Mouse (Mus musculus): ENCODE results near the gene Gm5426. TPM values are rescaled to one million over a fixed set of nuclear protein-coding genes. Genes with fewer than 3 reads are reported as not detected.

The Gm5426 gene
- polyA plus RNA-seq, 1 experiment = not detected

DNA sequence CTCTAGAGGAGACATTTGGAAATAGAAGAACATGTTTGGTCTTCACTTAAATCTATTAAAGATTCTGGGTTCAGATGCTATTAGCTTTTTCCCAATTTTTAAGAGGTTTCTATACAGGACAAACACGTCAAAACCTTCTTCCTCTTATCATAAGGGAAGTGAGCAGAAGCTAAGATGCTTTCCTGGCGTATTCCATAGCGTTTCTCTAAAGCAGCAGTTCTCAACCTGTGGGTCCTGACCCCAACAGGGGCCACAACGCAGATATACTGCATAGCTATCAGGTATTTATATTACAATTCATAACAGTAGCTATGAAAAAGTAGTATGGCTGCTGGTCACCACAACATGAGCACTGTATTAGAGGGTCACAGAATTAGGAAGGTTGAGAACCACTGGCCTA is 27.4 kb downstream of the Gm5426 start:
- Histone ChIP-seq H3K4me3 (replicated peaks) (no peak overlapping the region), H3K4me1 (peaks cover 10% of the 10 kb centered on the region), H3K9me3 (peaks cover 11% of the 10 kb centered on the region; the same call in 1 of the 2 replicates), H3K27me3 (replicated peaks) (no peaks in the 10 kb centered on the region), H3K36me3 (replicated peaks; ENCODE audit: low read length) (no peaks in the 10 kb centered on the region)
- TF ChIP-seq GATA1 (IDR thresholded peaks at IDR 0.05; ENCODE audit: borderline replicate concordance, low read length) (no peak), FLI1 (IDR thresholded peaks at IDR 0.05; ENCODE audit: low read length) (no peak)

- Histone ChIP-seq H3K9me3 (peaks cover 11% of the 10 kb centered on the region; the same call in 1 of the 2 replicates), H3K27me3 (replicated peaks) (no peaks in the 10 kb centered on the region), H3K4me1 (peaks cover 10% of the 10 kb centered on the region), H3K4me3 (replicated peaks) (no peak overlapping the region), H3K36me3 (replicated peaks; ENCODE audit: low read length) (no peaks in the 10 kb centered on the region)
- no peak for TF ChIP-seq GATA1 (IDR thresholded peaks at IDR 0.05; ENCODE audit: borderline replicate concordance, low read length)
- no peak for TF ChIP-seq FLI1 (IDR thresholded peaks at IDR 0.05; ENCODE audit: low read length)
These were observed 28.9 kb downstream of the Gm5426 start for GRCm38 (mm10) chr10:96165260-96165659.

GRCm38 (mm10) chr10:96168998-96169397 is 32.6 kb downstream of the Gm5426 start:
- Histone ChIP-seq H3K27me3 (replicated peaks) (no peaks in the 10 kb centered on the region), H3K4me1 (peaks cover 4% of the 10 kb centered on the region), H3K36me3 (replicated peaks; ENCODE audit: low read length) (no peaks in the 10 kb centered on the region), H3K9me3 (no peaks in the 10 kb centered on the region), H3K4me3 (replicated peaks) (no peak overlapping the region)
- no peak for TF ChIP-seq FLI1 (IDR thresholded peaks at IDR 0.05; ENCODE audit: low read length)
- TF ChIP-seq GATA1 (IDR thresholded peaks at IDR 0.05; ENCODE audit: borderline replicate concordance, low read length) = no peak

- Histone ChIP-seq H3K4me1 (peaks cover 12% of the 10 kb centered on the region), H3K27me3 (replicated peaks) (no peaks in the 10 kb centered on the region), H3K4me3 (replicated peaks) (no peak overlapping the region), H3K36me3 (replicated peaks; ENCODE audit: low read length) (peaks cover 7% of the 10 kb centered on the region), H3K9me3 (peaks cover 2% of the 10 kb centered on the region; the same call in 1 of the 2 replicates)
- TF ChIP-seq GATA1 (IDR thresholded peaks at IDR 0.05; ENCODE audit: borderline replicate concordance, low read length) (no peak), FLI1 (IDR thresholded peaks at IDR 0.05; ENCODE audit: low read length) (no peak)
These were observed 35.1 kb downstream of the Gm5426 start for GRCm38 (mm10) chr10:96171546-96171945.

DNA sequence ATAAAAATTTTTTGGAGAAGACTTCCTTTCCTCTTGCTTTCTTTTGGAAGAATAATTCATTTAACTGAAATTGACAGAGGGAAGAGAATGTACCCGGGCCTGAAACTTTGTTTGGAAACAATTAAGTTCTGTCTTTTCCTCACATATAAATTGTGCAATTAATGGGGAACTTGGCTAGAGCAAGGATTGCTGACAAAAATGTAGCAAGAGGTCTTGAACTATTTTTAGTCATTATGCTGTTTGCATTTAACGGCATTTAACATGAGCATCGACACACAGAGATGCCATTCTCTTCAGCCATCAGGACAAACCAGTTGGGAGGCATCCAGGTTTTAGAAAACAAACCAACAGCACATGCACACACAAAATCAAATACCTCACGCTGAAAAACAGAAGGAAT is 36.6 kb downstream of the Gm5426 start:
- peaks cover 27% of the 10 kb centered on the region for H3K4me1 ChIP-seq
- H3K36me3 ChIP-seq (replicated peaks; ENCODE audit: low read length) = peaks cover 13% of the 10 kb centered on the region
- peaks cover 5% of the 10 kb centered on the region; the same call in 1 of the 2 replicates for H3K9me3 ChIP-seq
- H3K4me3 ChIP-seq (replicated peaks) = no peak overlapping the region
- TF ChIP-seq GATA1 (IDR thresholded peaks at IDR 0.05; ENCODE audit: borderline replicate concordance, low read length) = no peak
- no peak for TF ChIP-seq FLI1 (IDR thresholded peaks at IDR 0.05; ENCODE audit: low read length)
- no peaks in the 10 kb centered on the region for H3K27me3 ChIP-seq (replicated peaks)

DNA sequence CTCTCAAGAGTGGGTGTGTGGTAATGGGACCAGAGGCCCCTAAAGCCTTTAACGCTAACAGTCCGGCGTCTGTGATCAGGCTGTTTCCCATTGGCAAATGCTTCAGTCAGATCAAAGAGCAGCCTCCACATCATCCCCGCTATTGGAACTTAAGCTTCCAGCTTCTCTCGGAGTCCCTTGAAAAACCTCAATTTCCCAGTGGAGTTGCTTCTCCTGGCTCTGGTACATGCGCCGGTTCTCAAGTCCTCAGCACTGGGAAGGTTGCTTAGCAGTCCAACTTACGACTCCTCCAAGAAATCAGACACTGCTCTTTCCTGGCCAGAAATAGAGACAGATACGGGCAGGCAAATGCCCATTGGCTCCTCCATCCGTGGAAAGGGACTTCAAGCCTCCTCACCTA is 37.4 kb downstream of the Gm5426 start:
- Histone ChIP-seq H3K4me1 (peaks cover 34% of the 10 kb centered on the region), H3K4me3 (replicated peaks) (no peak overlapping the region), H3K9me3 (peaks cover 5% of the 10 kb centered on the region; the same call in 1 of the 2 replicates), H3K27me3 (replicated peaks) (no peaks in the 10 kb centered on the region), H3K36me3 (replicated peaks; ENCODE audit: low read length) (peaks cover 13% of the 10 kb centered on the region)
- no peak for TF ChIP-seq FLI1 (IDR thresholded peaks at IDR 0.05; ENCODE audit: low read length)
- no peak for TF ChIP-seq GATA1 (IDR thresholded peaks at IDR 0.05; ENCODE audit: borderline replicate concordance, low read length)

- no peak overlapping the region for H3K4me3 ChIP-seq (replicated peaks)
- peaks cover 13% of the 10 kb centered on the region for H3K36me3 ChIP-seq (replicated peaks; ENCODE audit: low read length)
- peaks cover 5% of the 10 kb centered on the region; the same call in 1 of the 2 replicates for H3K9me3 ChIP-seq
- no peak for TF ChIP-seq FLI1 (IDR thresholded peaks at IDR 0.05; ENCODE audit: low read length)
- TF ChIP-seq GATA1 (IDR thresholded peaks at IDR 0.05; ENCODE audit: borderline replicate concordance, low read length) = no peak
- peaks cover 65% of the 10 kb centered on the region for H3K4me1 ChIP-seq
- no peaks in the 10 kb centered on the region for H3K27me3 ChIP-seq (replicated peaks)
These were observed 40.5 kb downstream of the Gm5426 start for GRCm38 (mm10) chr10:96176916-96177315.

GRCm38 (mm10) chr10:96180554-96181397 is 44.4 kb downstream of the Gm5426 start:
- peaks cover 9% of the 10 kb centered on the region; the same call in 1 of the 2 replicates for H3K9me3 ChIP-seq
- H3K4me1 ChIP-seq = peaks cover 98% of the 10 kb centered on the region
- TF ChIP-seq FLI1 (IDR thresholded peaks at IDR 0.05; ENCODE audit: low read length) (no peak), GATA1 (IDR thresholded peaks at IDR 0.05; ENCODE audit: borderline replicate concordance, low read length) (no peak; the same call in 2 of the 3 replicates)
- no peaks in the 10 kb centered on the region for H3K27me3 ChIP-seq (replicated peaks)
- peak overlapping the region; percentile 80 for H3K4me3 ChIP-seq (replicated peaks)
- peaks cover 28% of the 10 kb centered on the region for H3K36me3 ChIP-seq (replicated peaks; ENCODE audit: low read length)

- peaks cover 25% of the 10 kb centered on the region for H3K36me3 ChIP-seq (replicated peaks; ENCODE audit: low read length)
- H3K27me3 ChIP-seq (replicated peaks) = no peaks in the 10 kb centered on the region
- H3K9me3 ChIP-seq = peaks cover 8% of the 10 kb centered on the region; the same call in 1 of the 2 replicates
- peak overlapping the region; percentile 80 for H3K4me3 ChIP-seq (replicated peaks)
- H3K4me1 ChIP-seq = peaks cover 99% of the 10 kb centered on the region
- TF ChIP-seq GATA1 (IDR thresholded peaks at IDR 0.05; ENCODE audit: borderline replicate concordance, low read length) (peak; percentile 29; the same call in 1 of the 3 replicates), FLI1 (IDR thresholded peaks at IDR 0.05; ENCODE audit: low read length) (peak; percentile 88)
These were observed 45.0 kb downstream of the Gm5426 start for GRCm38 (mm10) chr10:96181398-96181790.
